Comparison of ENCODE assay signal across 8 mouse cellular contexts in the genomic region with DNA sequence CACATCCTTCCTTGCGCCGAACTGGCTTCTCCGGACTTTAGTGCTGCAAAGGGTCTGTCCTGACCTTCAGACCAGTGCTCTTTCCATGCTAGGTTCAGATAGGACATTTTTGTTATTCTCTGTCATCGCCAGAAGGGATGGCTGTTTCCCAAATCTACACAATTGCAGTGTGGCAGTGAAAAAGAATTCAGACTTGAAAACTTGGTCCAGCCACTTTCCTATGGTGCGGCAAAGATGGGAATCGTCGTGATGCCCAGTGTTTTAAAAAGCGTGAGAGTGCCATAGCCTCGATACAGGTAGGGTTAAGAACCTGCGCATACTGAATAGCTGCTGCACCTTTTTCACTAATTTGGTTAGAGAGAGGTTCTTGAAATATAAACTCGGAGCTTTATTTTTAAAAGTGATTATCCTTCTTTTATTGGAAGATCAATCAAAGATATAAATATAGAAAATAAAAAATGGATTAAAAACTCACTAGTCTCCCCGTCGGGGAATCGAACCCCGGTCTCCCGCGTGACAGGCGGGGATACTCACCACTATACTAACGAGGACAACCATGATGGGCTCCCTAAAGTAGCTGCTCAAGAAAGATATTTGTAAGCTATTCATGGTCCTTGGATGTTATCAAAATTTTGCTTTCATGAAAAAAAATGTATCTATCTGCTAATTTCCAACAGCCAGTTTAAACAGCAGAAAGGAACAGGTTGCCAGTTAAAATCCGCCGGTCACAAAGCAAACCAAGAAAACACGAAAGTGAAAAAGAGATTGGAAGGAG. TPM values are rescaled to one million over a fixed set of nuclear protein-coding genes. Genes with fewer than 3 reads are reported as not detected.
DNase-seq lines count a peak whose midpoint lies in the region; ATAC-seq and TF ChIP-seq lines count a peak whose summit lies in the region.

No protein-coding gene starts in this region.

- peak overlapping the region; percentile 65 for H3K4me2 ChIP-seq in intestine, postnatal 0 days (replicated peaks; ENCODE audit: low read depth)

- peak; percentile 27 to 66 for DNase-seq in monocyte, adult 2 months (ENCODE audit: low read depth in 1 of 2, low spot score in 2 of 2)
- DNase-seq in embryo, embryonic 9.5 days (ENCODE audit: extremely low spot score) = peak; percentile 91
- DNase-seq in left cerebral cortex, postnatal 36 days (ENCODE audit: low spot score in 2 of 2) = peak; percentile 58 to 75
- peak; percentile 60 for DNase-seq in midbrain, embryonic 10.5 days (ENCODE audit: low spot score)
- DNase-seq in spleen, adult 12 weeks (ENCODE audit: low spot score) = peak; percentile 76

- H3K9me3 ChIP-seq in intestine, postnatal 0 days (ENCODE audit: control insufficient read depth) = no peaks in the 10 kb centered on the region
- no peaks in the 10 kb centered on the region for H3K9me3 ChIP-seq in midbrain, embryonic 10.5 days (replicated peaks)

- H3K27ac ChIP-seq in intestine, postnatal 0 days (ENCODE audit: low read depth, low read length) = no peak overlapping the region
- H3K27ac ChIP-seq in midbrain, embryonic 10.5 days (replicated peaks) = no peak overlapping the region

- no peaks in the 10 kb centered on the region; the same call in 1 of the 2 replicates for H3K4me1 ChIP-seq in intestine, postnatal 0 days (replicated peaks; ENCODE audit: control insufficient read depth, insufficient read depth, low read length)
- H3K4me1 ChIP-seq in midbrain, embryonic 10.5 days = peaks cover 32% of the 10 kb centered on the region

- TF ChIP-seq CTCF in intestine, postnatal 0 days (IDR thresholded peaks at IDR 0.05; ENCODE audit: low read depth) = peak; percentile 5; the same call in 1 of the 2 replicates

- H3K27me3 ChIP-seq in intestine, postnatal 0 days (replicated peaks; ENCODE audit: control insufficient read depth, insufficient read depth, low read length) = peaks cover 9% of the 10 kb centered on the region; the same call in 1 of the 2 replicates
- peaks cover 45% of the 10 kb centered on the region for H3K27me3 ChIP-seq in midbrain, embryonic 10.5 days (ENCODE audit: low read depth, poor library complexity, severe bottlenecking)

- H3K4me3 ChIP-seq in intestine, postnatal 0 days (ENCODE audit: low read depth, low read length) = peak overlapping the region; percentile 39
- peak overlapping the region; percentile 90 for H3K4me3 ChIP-seq in midbrain, embryonic 10.5 days

- H3K36me3 ChIP-seq in intestine, postnatal 0 days (ENCODE audit: control insufficient read depth, insufficient read depth) = no peaks in the 10 kb centered on the region
- no peaks in the 10 kb centered on the region for H3K36me3 ChIP-seq in midbrain, embryonic 10.5 days

- ATAC-seq in monocyte, adult 5-6 weeks (replicated peaks; ENCODE audit: insufficient number of reproducible peaks, low FRiP score, low TSS enrichment, poor library complexity, severe bottlenecking) = no peak
- ATAC-seq in granulocyte monocyte progenitor cell, adult 5-6 weeks (replicated peaks; ENCODE audit: poor library complexity, severe bottlenecking) = 0 out of 2 replicates have a peak, but pooled peaks have one; percentile 28
- ATAC-seq in intestine, postnatal 0 days = peak; percentile 63

- 3% methylated on average over 22 of the region's 22 CpGs for WGBS in intestine, postnatal 0 days
- 3% methylated on average over 22 of the region's 22 CpGs for WGBS in midbrain, embryonic 10.5 days

- intact Hi-C loops in left cerebral cortex, postnatal 36 days (cut with DNase I) = no loop called here

- H3K9ac ChIP-seq in intestine, postnatal 0 days (ENCODE audit: low read depth, low read length) = no peak overlapping the region

RNA-seq across cellular contexts. Expression of gene Fcgr4, which starts 18.0 kb away (rescaled TPM):
- total RNA-seq in monocyte, adult 5-6 weeks (2017) = 364 to 612 TPM (median 571 TPM) in 3 replicates
- 0.58 and 2.9 TPM in 2 replicates for total RNA-seq in granulocyte monocyte progenitor cell, adult 5-6 weeks (2014; fragmentation: Nextera tagmentation)
- total RNA-seq in granulocyte monocyte progenitor cell, adult 5-6 weeks (2017) = 3.1 and 3.5 TPM in 2 replicates
- polyA plus RNA-seq in intestine, postnatal 0 days (2015; fragmentation: Nextera tagmentation; extraction: Ambion mirVana) = 2.7 and 3.7 TPM in 2 replicates
- total RNA-seq in left cerebral cortex, postnatal 36 days (2021) = not detected
- polyA plus RNA-seq in midbrain, embryonic 10.5 days (2016; fragmentation: Nextera tagmentation; extraction: Ambion mirVana) = 0.25 TPM in 1 of 2 replicates, not detected in the other

RNA-seq across cellular contexts. Expression of gene Fcgr3, which starts 28.0 kb away (rescaled TPM):
- total RNA-seq in monocyte, adult 5-6 weeks (2017) = 270 to 442 TPM (median 434 TPM) in 3 replicates
- total RNA-seq in granulocyte monocyte progenitor cell, adult 5-6 weeks (2014; fragmentation: Nextera tagmentation) = 274 and 310 TPM in 2 replicates
- 498 and 520 TPM in 2 replicates for total RNA-seq in granulocyte monocyte progenitor cell, adult 5-6 weeks (2017)
- 13.9 and 15.8 TPM in 2 replicates for polyA plus RNA-seq in intestine, postnatal 0 days (2015; fragmentation: Nextera tagmentation; extraction: Ambion mirVana)
- total RNA-seq in left cerebral cortex, postnatal 36 days (2021) = 10 to 100 TPM in 1 of 2 experiments, 1 to 10 TPM in 1; 9.0 to 13.6 TPM
- polyA plus RNA-seq in midbrain, embryonic 10.5 days (2016; fragmentation: Nextera tagmentation; extraction: Ambion mirVana) = 5.5 and 7.8 TPM in 2 replicates

Comparison
In these comparisons a context has a peak if more than half of its experiments do, and no peak if none do; other contexts are left out.
1. RNA of gene Fcgr4, which starts 18.0 kb away (total RNA-seq): 364 to 612 TPM in monocyte, adult 5-6 weeks; 0.58 to 3.5 TPM in granulocyte monocyte progenitor cell, adult 5-6 weeks and not detected in left cerebral cortex, postnatal 36 days; every median in the first group is over 10 times any median in the second.
2. RNA of gene Fcgr3, which starts 28.0 kb away (total RNA-seq): 274 to 520 TPM in granulocyte monocyte progenitor cell, adult 5-6 weeks and 270 to 442 TPM in monocyte, adult 5-6 weeks; 9.0 to 13.6 TPM in left cerebral cortex, postnatal 36 days; every median in the first group is over 10 times any median in the second.
3. Peak in every context shown above with its lines, with median percentiles within 50 percentile points of each other: DNase-seq.